Mouse (Mus musculus) E14TG2a.4 (cell line): ENCODE data around the gene M1ap.

Experiments used
- CTCF ChIP-seq: conservative IDR thresholded peaks from 2 replicates; pipeline ENCODE4 v1.5.1; 2014; ENCODE audit warnings: low read length
- POU5F1 ChIP-seq: IDR thresholded peaks from 2 replicates; pipeline ENCODE4 v1.6.1; 2014; ENCODE audit warnings: low read length, borderline replicate concordance

DNA sequence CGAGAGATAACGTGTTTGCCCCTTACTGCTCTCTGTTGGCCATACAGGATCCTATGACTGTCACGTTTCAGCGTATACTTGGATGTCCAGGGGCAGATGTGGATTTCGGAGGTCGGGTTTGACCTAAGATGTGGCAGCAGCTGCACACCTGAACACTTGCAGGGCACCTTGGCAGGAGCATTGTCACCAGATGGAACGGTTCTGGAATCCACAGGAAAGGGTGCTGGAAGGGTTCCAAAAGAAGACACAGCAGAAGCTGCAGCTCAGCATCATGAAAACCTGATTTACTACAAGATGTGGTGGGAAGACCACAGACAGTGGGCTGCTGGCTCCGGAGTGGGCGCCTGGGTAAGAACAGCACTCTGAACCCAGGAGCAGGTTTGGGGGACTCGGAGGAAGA is 20.6 kb upstream of the M1ap start:
- TF ChIP-seq CTCF (no peak), POU5F1 (no peak)
